Mouse (Mus musculus): Measurements from ENCODE around the gene Zfp715.
A peak's percentile ranks its signal among the peaks of the same experiment; 100 is the strongest.
"Not testable (repeated sequence)": the region's sequence is repeated elsewhere in the genome, so short reads cannot be mapped to it uniquely, and the experiment has no call there.

Gene Zfp715

GRCm38 (mm10) chr7:43313013-43313428, at the start of gene Zfp715:
Gene Zfp715 (minus strand): TSS chr7:43313294.
- DNase-seq, result peak; percentile 84

DNA sequence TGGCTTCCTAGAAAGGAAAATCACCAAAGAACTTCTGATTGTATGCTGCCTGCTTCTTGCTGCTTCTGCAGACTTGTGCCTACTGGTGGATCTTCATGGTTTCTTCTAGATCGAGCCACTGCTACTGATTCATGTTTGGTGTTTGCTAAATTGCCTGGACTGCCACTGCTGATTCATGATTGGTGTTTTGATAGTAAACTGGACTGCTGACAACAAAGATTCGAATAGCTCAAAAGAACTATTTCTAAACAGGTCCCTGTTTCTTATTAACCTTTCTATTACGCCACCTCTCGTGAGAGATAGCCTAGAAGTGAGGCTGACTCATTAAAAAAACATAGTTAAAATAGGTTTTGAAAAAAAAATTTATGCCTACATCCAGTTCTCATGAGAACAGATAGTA, 48.9 kb upstream of the Zfp715 start:
- no peak for DNase-seq

DNA sequence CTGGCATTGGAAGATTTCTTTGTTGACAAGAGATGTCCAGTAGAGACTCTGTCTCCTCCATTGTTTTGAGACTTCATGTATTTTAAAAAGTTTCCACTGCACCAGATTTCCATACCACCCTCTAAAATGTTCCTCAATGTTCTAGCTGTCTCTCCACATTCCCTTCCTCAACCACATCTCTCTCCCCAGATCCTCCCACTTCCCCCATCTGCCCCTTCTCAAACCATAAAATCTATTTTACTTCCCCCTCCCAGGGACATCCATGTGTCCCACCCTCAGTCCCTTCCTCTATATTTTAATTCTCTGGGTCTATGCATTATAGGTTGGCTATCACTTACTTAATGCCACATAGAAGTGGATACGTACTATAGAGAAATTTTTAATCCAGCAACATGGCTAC, 48.3 kb upstream of the Zfp715 start:
- no peak for DNase-seq

GRCm38 (mm10) chr7:43358556-43358955, 45.5 kb upstream of the Zfp715 start:
- DNase-seq, result no peak

- DNase-seq, result no peak
Observed at GRCm38 (mm10) chr7:43354893-43355835, 42.1 kb upstream of the Zfp715 start.

GRCm38 (mm10) chr7:43353758-43354157, 40.7 kb upstream of the Zfp715 start:
- no peak for DNase-seq

- no peak for DNase-seq
Observed at GRCm38 (mm10) chr7:43353118-43353517, 40.0 kb upstream of the Zfp715 start.

DNA sequence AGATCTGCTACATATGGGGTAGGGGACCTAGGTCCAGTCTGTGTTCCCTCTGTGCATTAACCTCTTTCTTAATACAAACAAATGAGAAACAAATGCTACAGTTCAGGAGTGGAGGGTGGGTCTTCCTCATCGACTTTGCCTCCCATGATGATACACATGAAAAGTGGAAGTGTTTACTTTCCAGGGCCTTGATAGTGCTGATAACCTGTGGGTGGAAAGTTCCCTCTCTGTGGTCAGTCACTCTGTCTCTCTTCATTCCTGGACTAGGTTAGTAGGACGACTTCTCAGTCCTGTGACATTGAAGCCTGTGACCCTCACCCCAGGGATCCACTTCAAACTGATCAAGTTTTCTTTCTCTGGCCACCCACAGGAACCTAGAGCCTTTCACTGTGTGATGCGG, 38.1 kb upstream of the Zfp715 start, which contains the start of gene Siglecf:
TSS of gene Siglecf (plus strand) at position 188 of the 400 bp plus-strand sequence.
- DNase-seq, result no peak

- not testable (repeated sequence) for DNase-seq
Observed at GRCm38 (mm10) chr7:43349623-43350022, 36.5 kb upstream of the Zfp715 start.

DNA sequence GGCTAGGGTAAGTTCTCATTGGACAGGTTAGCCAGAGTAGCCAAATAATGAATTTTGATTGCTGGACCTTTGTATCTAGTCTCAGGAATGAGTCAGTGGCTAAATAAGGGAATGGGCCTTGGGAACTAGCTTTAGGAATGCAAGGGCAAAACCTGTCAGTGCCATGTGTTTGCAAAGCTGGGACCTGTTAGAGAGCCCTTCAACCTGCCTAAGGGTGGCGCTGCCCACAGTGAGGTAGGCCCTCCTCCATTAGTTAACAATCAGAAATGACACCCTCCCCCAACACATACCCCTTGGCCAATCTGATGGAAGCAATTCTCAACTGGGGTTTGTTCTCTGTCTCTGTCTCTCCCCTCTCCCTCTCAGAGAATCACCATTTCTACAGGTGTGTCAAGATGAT, 33.5 kb upstream of the Zfp715 start:
- DNase-seq, result no peak

DNA sequence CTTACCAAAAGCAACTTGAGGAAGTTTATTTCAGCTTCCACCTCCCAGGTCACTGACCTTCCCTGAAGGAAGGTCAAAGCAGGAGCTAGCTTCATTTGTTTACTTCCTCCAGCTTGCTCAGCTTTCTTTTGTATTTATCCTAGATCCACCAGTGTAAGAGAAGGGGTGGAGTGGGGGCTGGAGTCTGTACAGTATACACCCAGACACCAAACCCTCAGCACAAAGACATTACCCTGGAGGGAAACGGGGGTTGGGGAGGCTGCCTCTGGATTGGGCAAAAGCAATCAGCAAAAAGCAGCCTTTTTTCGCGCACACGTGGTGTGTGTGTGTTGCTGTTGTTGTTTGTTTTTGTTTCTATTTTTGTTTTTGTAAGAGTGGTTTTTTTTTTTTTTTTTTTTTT, 33.1 kb upstream of the Zfp715 start:
- no peak for DNase-seq

GRCm38 (mm10) chr7:43344491-43344890, 31.4 kb upstream of the Zfp715 start:
- DNase-seq, result no peak

GRCm38 (mm10) chr7:43344020-43344419, 30.9 kb upstream of the Zfp715 start:
- no peak for DNase-seq

DNA sequence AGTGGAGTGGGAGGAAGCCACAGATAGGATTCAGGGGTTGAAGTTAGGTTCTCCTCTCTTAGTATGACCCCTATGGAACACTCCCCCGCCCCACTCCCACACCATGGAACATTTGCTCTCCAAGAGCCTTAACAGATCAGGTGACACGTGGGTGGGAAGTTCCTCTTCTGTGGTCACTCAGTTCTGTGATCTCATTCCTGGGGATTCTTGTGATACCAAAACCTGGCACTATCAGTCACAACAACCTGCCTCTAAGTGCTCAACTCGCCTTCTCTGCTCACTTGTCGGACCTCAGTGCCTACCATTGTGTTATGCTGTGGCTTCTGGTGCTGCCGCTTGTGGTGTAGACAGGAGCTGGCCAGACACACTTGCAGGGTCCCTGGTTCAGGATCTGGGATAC, 30.1 kb upstream of the Zfp715 start:
- no peak for DNase-seq

DNA sequence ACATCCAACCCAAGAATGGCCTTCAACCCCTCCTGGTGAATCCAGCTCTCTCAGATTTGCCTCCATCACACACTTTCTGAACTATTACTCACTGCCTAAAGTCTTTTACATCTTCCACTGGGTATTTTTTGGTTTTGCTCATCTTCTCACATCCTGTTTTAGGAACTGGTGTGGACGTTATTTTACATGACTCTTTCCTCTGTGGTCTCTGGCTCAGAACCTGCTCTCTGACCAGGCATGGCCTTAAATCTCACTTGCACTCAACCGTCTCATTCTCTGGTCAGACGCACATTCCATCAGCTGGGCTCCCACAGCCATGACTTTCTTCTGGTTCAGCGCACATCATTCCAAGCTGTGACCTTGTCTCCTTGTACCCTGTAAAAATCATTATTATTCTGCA, 27.7 kb upstream of the Zfp715 start:
- DNase-seq, result no peak

GRCm38 (mm10) chr7:43333899-43334298, 20.8 kb upstream of the Zfp715 start:
- DNase-seq, result no peak

- DNase-seq, result no peak
Observed at GRCm38 (mm10) chr7:43333203-43333602, 20.1 kb upstream of the Zfp715 start.

GRCm38 (mm10) chr7:43328101-43328500, 15.0 kb upstream of the Zfp715 start:
- no peak for DNase-seq

DNA sequence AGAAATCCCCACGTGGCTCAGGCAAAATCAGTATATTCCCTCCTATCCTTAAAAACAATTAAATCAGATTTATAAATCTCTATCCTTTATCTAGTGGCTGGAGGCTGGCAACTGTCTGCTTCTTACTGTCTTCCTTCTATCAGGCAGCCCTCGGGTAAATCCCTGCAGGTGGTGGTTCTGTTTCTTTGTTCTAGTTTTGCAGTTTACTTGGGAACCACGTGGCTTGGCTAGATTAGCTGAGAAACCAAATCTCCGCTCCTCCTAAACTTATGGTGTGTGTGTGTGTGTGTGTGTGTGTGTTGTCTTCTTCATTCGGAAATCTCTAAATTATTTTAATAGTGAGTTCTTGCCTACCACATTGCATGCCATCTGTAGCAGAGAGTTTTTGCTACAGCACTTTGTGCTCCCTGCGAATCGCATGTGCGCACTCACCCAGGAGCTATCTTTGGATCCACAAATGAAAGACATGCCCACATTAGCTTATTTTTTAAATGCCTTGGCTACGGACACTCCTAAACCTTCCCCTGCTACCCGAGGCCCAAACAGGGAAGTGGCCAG, 13.2 kb upstream of the Zfp715 start:
- DNase-seq, result no peak

DNA sequence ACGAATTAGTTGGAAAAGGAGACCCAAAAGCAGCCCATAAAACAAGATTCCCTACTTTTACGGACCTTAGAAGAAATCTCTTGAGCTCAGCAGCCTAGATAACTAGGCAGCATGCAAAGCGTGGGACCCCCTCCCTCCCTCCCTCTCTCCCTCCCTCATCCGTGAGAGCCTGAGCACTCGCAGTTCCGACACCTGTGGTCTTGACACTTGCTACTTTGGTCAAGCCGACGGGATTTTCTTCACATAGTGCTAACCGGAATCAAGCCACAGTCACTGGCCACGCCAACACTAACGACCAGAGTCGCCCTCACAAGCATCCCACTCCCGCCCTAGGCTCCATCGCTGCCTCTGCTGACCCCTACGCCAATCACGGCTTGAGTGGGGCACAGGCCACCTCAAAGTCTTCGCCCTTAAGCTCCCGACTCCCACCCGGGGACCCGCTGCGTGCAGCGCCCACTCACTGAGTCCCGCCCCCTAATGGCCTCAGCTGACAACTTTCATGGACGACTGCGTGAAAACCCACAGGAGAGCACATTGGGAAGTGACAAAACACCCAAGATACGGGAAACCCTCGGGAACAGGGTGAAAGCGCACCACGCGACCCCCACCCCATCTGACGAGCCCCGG, 595 bp downstream of the Zfp715 start:
- no peak for DNase-seq

DNA sequence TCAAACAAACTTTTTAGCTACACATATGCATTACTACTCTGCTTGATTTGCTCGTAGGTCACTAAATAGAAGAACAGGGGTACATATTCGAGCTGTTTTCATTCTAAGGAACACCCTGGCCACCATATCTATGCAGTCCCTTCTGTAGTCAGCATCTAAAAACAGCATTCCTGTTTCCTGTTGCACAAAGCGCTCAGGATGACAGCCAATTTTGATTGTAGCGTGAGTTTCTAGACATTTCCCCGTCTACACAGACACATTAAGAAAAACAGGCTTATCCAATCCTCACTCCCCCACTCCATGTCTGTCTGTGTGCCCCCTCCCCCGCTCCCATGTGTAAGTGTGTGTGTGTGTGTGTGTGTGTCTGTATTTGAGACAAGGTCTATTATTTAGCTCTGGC, 1.5 kb downstream of the Zfp715 start:
- no peak for DNase-seq

- DNase-seq, result no peak
Observed at GRCm38 (mm10) chr7:43309069-43309468, 4.0 kb downstream of the Zfp715 start.

GRCm38 (mm10) chr7:43305235-43305634, 7.9 kb downstream of the Zfp715 start:
- no peak for DNase-seq

DNA sequence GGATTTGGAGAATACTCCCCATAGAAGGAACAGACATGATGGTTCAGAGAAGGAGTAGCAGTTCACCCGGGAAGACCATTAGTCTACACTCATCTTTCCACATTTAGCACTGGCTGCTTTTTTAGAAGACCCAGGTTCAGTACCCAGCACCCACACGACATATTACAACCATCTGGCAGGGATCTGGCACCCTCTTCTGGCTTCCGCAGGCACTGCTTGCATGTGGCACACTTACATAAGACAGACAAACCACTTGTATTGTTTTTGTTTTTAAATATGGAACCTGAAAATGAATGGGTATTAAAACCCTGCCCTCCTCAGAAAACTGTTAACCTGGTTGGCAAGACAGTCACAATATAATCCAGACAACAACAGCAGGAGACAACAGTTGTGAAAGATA, 21.6 kb downstream of the Zfp715 start:
- DNase-seq, result no peak
